Mouse (Mus musculus): ENCODE results near the gene Cnot11. TPM values are rescaled to one million over a fixed set of nuclear protein-coding genes. Genes with fewer than 3 reads are reported as not detected.

Cnot11 gene
- polyA plus RNA-seq, 1 experiment, result 73.3 TPM

- Histone ChIP-seq H3K27ac (ENCODE audit: insufficient read depth, low read length) (peak within 1 kb of the TSS; percentile 61; the same call in 1 of the 2 replicates), H3K27me3 (ENCODE audit: control insufficient read depth, insufficient read depth, low read length, poor library complexity, severe bottlenecking) (no peaks in the 10 kb centered on the region), H3K9ac (ENCODE audit: low read depth, poor library complexity, severe bottlenecking) (peak within 1 kb of the TSS; percentile 96), H3K4me1 (ENCODE audit: control insufficient read depth, insufficient read depth, low read length) (peaks cover 2% of the 10 kb centered on the region), H3K36me3 (ENCODE audit: control insufficient read depth, insufficient read depth, low read length, poor library complexity, severe bottlenecking) (no peaks in the 10 kb centered on the region; the same call in 1 of the 2 replicates), H3K4me3 (ENCODE audit: low read depth, low read length) (peak within 1 kb of the TSS; percentile 71), H3K9me3 (replicated peaks; ENCODE audit: control insufficient read depth, insufficient read depth, low read length, poor library complexity, severe bottlenecking) (no peaks in the 10 kb centered on the region)
- TF ChIP-seq CTCF (IDR thresholded peaks at IDR 0.05; ENCODE audit: low read depth, low read length) (no peak), POLR2A (IDR thresholded peaks at IDR 0.05; ENCODE audit: insufficient read depth, low read length) (peak; percentile 97), EP300 (IDR thresholded peaks at IDR 0.05; ENCODE audit: insufficient read depth, low read depth, low read length) (peak; percentile 45; the same call in 1 of the 2 replicates)
Observed at GRCm38 (mm10) chr1:39577253-39577705, 42.5 kb downstream of the Cnot11 start, which contains the start of gene Rnf149. Rnf149 (minus strand) TSS chr1:39577405.

GRCm38 (mm10) chr1:39578446-39578845 is 43.7 kb downstream of the Cnot11 start:
- H3K4me3 ChIP-seq (ENCODE audit: low read depth, low read length), result no peak overlapping the region
- no peak overlapping the region for H3K27ac ChIP-seq (ENCODE audit: insufficient read depth, low read length)

GRCm38 (mm10) chr1:39579139-39579538 is 44.3 kb downstream of the Cnot11 start:
- Histone ChIP-seq H3K36me3 (ENCODE audit: control insufficient read depth, insufficient read depth, low read length, poor library complexity, severe bottlenecking) (no peaks in the 10 kb centered on the region), H3K4me3 (ENCODE audit: low read depth, low read length) (no peak overlapping the region), H3K27ac (ENCODE audit: insufficient read depth, low read length) (no peak overlapping the region), H3K27me3 (ENCODE audit: control insufficient read depth, insufficient read depth, low read length, poor library complexity, severe bottlenecking) (0 out of 2 replicates have a peak, but pooled peaks cover 3% of the 10 kb centered on the region), H3K9me3 (replicated peaks; ENCODE audit: control insufficient read depth, insufficient read depth, low read length, poor library complexity, severe bottlenecking) (no peaks in the 10 kb centered on the region), H3K9ac (ENCODE audit: low read depth, poor library complexity, severe bottlenecking) (no peak overlapping the region), H3K4me1 (ENCODE audit: control insufficient read depth, insufficient read depth, low read length) (peaks cover 2% of the 10 kb centered on the region)
- TF ChIP-seq POLR2A (IDR thresholded peaks at IDR 0.05; ENCODE audit: insufficient read depth, low read length), result no peak
- TF ChIP-seq EP300 (IDR thresholded peaks at IDR 0.05; ENCODE audit: insufficient read depth, low read depth, low read length), result no peak

More at GRCm38 (mm10) chr1:39578446-39578845, 43.7 kb downstream of the Cnot11 start:
- no peak for TF ChIP-seq EP300 (IDR thresholded peaks at IDR 0.05; ENCODE audit: insufficient read depth, low read depth, low read length)
- TF ChIP-seq CTCF (IDR thresholded peaks at IDR 0.05; ENCODE audit: low read depth, low read length), result no peak
- no peak for TF ChIP-seq POLR2A (IDR thresholded peaks at IDR 0.05; ENCODE audit: insufficient read depth, low read length)
- no peaks in the 10 kb centered on the region for H3K9me3 ChIP-seq (replicated peaks; ENCODE audit: control insufficient read depth, insufficient read depth, low read length, poor library complexity, severe bottlenecking)
- no peak overlapping the region for H3K9ac ChIP-seq (ENCODE audit: low read depth, poor library complexity, severe bottlenecking)
- H3K4me1 ChIP-seq (ENCODE audit: control insufficient read depth, insufficient read depth, low read length), result peaks cover 2% of the 10 kb centered on the region
- H3K36me3 ChIP-seq (ENCODE audit: control insufficient read depth, insufficient read depth, low read length, poor library complexity, severe bottlenecking), result no peaks in the 10 kb centered on the region; the same call in 1 of the 2 replicates
- H3K27me3 ChIP-seq (ENCODE audit: control insufficient read depth, insufficient read depth, low read length, poor library complexity, severe bottlenecking), result 0 out of 2 replicates have a peak, but pooled peaks cover 3% of the 10 kb centered on the region

- 0 out of 2 replicates have a peak, but pooled peaks cover 3% of the 10 kb centered on the region for H3K27me3 ChIP-seq (ENCODE audit: control insufficient read depth, insufficient read depth, low read length, poor library complexity, severe bottlenecking)
- H3K36me3 ChIP-seq (ENCODE audit: control insufficient read depth, insufficient read depth, low read length, poor library complexity, severe bottlenecking), result no peaks in the 10 kb centered on the region
- no peak overlapping the region for H3K9ac ChIP-seq (ENCODE audit: low read depth, poor library complexity, severe bottlenecking)
- no peaks in the 10 kb centered on the region for H3K9me3 ChIP-seq (replicated peaks; ENCODE audit: control insufficient read depth, insufficient read depth, low read length, poor library complexity, severe bottlenecking)
- no peak overlapping the region for H3K4me3 ChIP-seq (ENCODE audit: low read depth, low read length)
- H3K4me1 ChIP-seq (ENCODE audit: control insufficient read depth, insufficient read depth, low read length), result no peaks in the 10 kb centered on the region
- H3K27ac ChIP-seq (ENCODE audit: insufficient read depth, low read length), result no peak overlapping the region
- TF ChIP-seq EP300 (IDR thresholded peaks at IDR 0.05; ENCODE audit: insufficient read depth, low read depth, low read length) (no peak), POLR2A (IDR thresholded peaks at IDR 0.05; ENCODE audit: insufficient read depth, low read length) (no peak), CTCF (IDR thresholded peaks at IDR 0.05; ENCODE audit: low read depth, low read length) (no peak)
Observed at GRCm38 (mm10) chr1:39581215-39581614, 46.4 kb downstream of the Cnot11 start.

GRCm38 (mm10) chr1:39583173-39583572 is 48.4 kb downstream of the Cnot11 start:
- H3K4me1 ChIP-seq (ENCODE audit: control insufficient read depth, insufficient read depth, low read length), result no peaks in the 10 kb centered on the region
- H3K9me3 ChIP-seq (replicated peaks; ENCODE audit: control insufficient read depth, insufficient read depth, low read length, poor library complexity, severe bottlenecking), result no peaks in the 10 kb centered on the region
- TF ChIP-seq EP300 (IDR thresholded peaks at IDR 0.05; ENCODE audit: insufficient read depth, low read depth, low read length), result no peak
- no peak for TF ChIP-seq POLR2A (IDR thresholded peaks at IDR 0.05; ENCODE audit: insufficient read depth, low read length)
- TF ChIP-seq CTCF (IDR thresholded peaks at IDR 0.05; ENCODE audit: low read depth, low read length), result no peak
- no peak overlapping the region for H3K9ac ChIP-seq (ENCODE audit: low read depth, poor library complexity, severe bottlenecking)
- H3K4me3 ChIP-seq (ENCODE audit: low read depth, low read length), result no peak overlapping the region
- H3K27ac ChIP-seq (ENCODE audit: insufficient read depth, low read length), result no peak overlapping the region
- H3K36me3 ChIP-seq (ENCODE audit: control insufficient read depth, insufficient read depth, low read length, poor library complexity, severe bottlenecking), result no peaks in the 10 kb centered on the region
- H3K27me3 ChIP-seq (ENCODE audit: control insufficient read depth, insufficient read depth, low read length, poor library complexity, severe bottlenecking), result 0 out of 2 replicates have a peak, but pooled peaks cover 3% of the 10 kb centered on the region

- no peak overlapping the region for H3K27ac ChIP-seq (ENCODE audit: insufficient read depth, low read length)
- no peaks in the 10 kb centered on the region for H3K36me3 ChIP-seq (ENCODE audit: control insufficient read depth, insufficient read depth, low read length, poor library complexity, severe bottlenecking)
Observed at GRCm38 (mm10) chr1:39585416-39585815, 50.6 kb downstream of the Cnot11 start.

More at GRCm38 (mm10) chr1:39585416-39585815, 50.6 kb downstream of the Cnot11 start:
- Histone ChIP-seq H3K4me1 (ENCODE audit: control insufficient read depth, insufficient read depth, low read length) (no peaks in the 10 kb centered on the region), H3K9me3 (replicated peaks; ENCODE audit: control insufficient read depth, insufficient read depth, low read length, poor library complexity, severe bottlenecking) (no peaks in the 10 kb centered on the region), H3K4me3 (ENCODE audit: low read depth, low read length) (no peak overlapping the region), H3K9ac (ENCODE audit: low read depth, poor library complexity, severe bottlenecking) (no peak overlapping the region), H3K27me3 (ENCODE audit: control insufficient read depth, insufficient read depth, low read length, poor library complexity, severe bottlenecking) (0 out of 2 replicates have a peak, but pooled peaks cover 4% of the 10 kb centered on the region)
- TF ChIP-seq EP300 (IDR thresholded peaks at IDR 0.05; ENCODE audit: insufficient read depth, low read depth, low read length), result no peak
- no peak for TF ChIP-seq CTCF (IDR thresholded peaks at IDR 0.05; ENCODE audit: low read depth, low read length)
- TF ChIP-seq POLR2A (IDR thresholded peaks at IDR 0.05; ENCODE audit: insufficient read depth, low read length), result no peak

All from ES-Bruce4 (cell line).